Mouse (Mus musculus) midbrain, postnatal 0 days (tissue): ENCODE measurements around the gene Tas2r109. TPM values are rescaled to one million over a fixed set of nuclear protein-coding genes. Genes with fewer than 3 reads are reported as not detected.
"Not testable (repeated sequence)": the region's sequence is repeated elsewhere in the genome, so short reads cannot be mapped to it uniquely, and the experiment has no call there.

Experiments
- ATAC-seq: fragments of 200-750 bp; cut with Nextera tagmentation; 2 replicates; pipeline ENCODE4 v1.8.0; 2017; ENCODE audit warnings: moderate number of reproducible peaks, mild to moderate bottlenecking, moderate TSS enrichment, moderate library complexity; ENCODE audit not compliant: low FRiP score
- DNase-seq: peaks from one replicate; pipeline ENCODE4 v3.0.0-alpha.2; 2015; ENCODE audit warnings: low spot score
- H3K27ac ChIP-seq: fragments of 300-500 bp; sonication (generic); 2 replicates; pipeline ENCODE4 v1.5.1; 2014; ENCODE audit warnings: low read depth, mild to moderate bottlenecking, low read length, mixed read lengths
- H3K27me3 ChIP-seq: fragments of 300-500 bp; sonication (generic); 2 replicates; pipeline ENCODE4 v1.6.1; 2014; ENCODE audit warnings: low read length, control low read depth, mixed read lengths; ENCODE audit not compliant: insufficient read depth
- H3K36me3 ChIP-seq: fragments of 300-500 bp; sonication (generic); 2 replicates; pipeline ENCODE4 v1.6.1; 2014; ENCODE audit warnings: low read length, control low read depth, mixed read lengths; ENCODE audit not compliant: insufficient read depth
- H3K4me1 ChIP-seq: fragments of 300-500 bp; sonication (generic); 2 replicates; pipeline ENCODE4 v1.6.1; 2014; ENCODE audit warnings: mild to moderate bottlenecking, control low read depth, antibody characterized with exemption, low read length, mixed read lengths; ENCODE audit not compliant: insufficient read depth
- H3K4me2 ChIP-seq: fragments of 300-500 bp; sonication (generic); 2 replicates; pipeline ENCODE4 v1.6.1; 2014; ENCODE audit warnings: low read depth, mild to moderate bottlenecking, low read length, mixed read lengths; ENCODE audit not compliant: poor library complexity, severe bottlenecking
- H3K4me3 ChIP-seq: fragments of 300-500 bp; sonication (generic); 2 replicates; pipeline ENCODE4 v1.5.1; 2014; ENCODE audit warnings: low read depth, mild to moderate bottlenecking, low read length, moderate library complexity
- H3K9ac ChIP-seq: fragments of 300-500 bp; sonication (generic); replicated peaks from 2 replicates; pipeline ENCODE4 v1.6.1; 2014; ENCODE audit warnings: mild to moderate bottlenecking, low read length, moderate library complexity, mixed read lengths; ENCODE audit not compliant: poor library complexity, severe bottlenecking
- H3K9me3 ChIP-seq: fragments of 300-500 bp; sonication (generic); 2 replicates; pipeline ENCODE4 v1.6.1; 2016; ENCODE audit warnings: low read length, control low read depth
- CTCF ChIP-seq: IDR thresholded peaks from 2 replicates; pipeline ENCODE4 v1.5.1; 2016; ENCODE audit warnings: antibody characterized with exemption, mild to moderate bottlenecking
- WGBS: fragments of 180-500 bp; shearing (Covaris S2); extraction: QIAGEN DNeasy Blood & Tissue Kit; methylation state at CpG from one replicate; pipeline ENCODE4 v1.1.7; 2014; 5-methylcytosine and 5-hydroxymethylcytosine counted together
- polyA plus RNA-seq: library from polyadenylated mRNA; unstranded; fragments of >200 nt; fragmentation: Nextera tagmentation; extraction: Ambion mirVana; gene quantifications from 2 replicates; pipeline ENCODE4 v1.2.1, GENCODE M21; 2015
- total RNA-seq: library from RNA; depleted of rRNA; stranded (reverse); fragments of >200 nt; gene quantifications from 2 replicates; pipeline ENCODE4 v1.2.3, GENCODE M21; 2014; rRNA removed

The Tas2r109 gene
- total RNA-seq (not detected in 2 replicates), polyA plus RNA-seq (not detected in 2 replicates)

- no peak within 1 kb of the TSS for H3K4me3 ChIP-seq
- WGBS: 69% methylated on average over 2 of the region's 2 CpGs
- no peaks in the 10 kb centered on the region for H3K4me1 ChIP-seq
- DNase-seq (no peak), ATAC-seq (no peak)
- H3K27ac ChIP-seq: no peak within 1 kb of the TSS
- H3K27me3 ChIP-seq: no peaks in the 10 kb centered on the region
- H3K9me3 ChIP-seq: no peaks in the 10 kb centered on the region
- H3K4me2 ChIP-seq: no peak within 1 kb of the TSS
- H3K9ac ChIP-seq: no peak within 1 kb of the TSS
- no peaks in the 10 kb centered on the region for H3K36me3 ChIP-seq
- TF ChIP-seq CTCF: no peak
Observed at GRCm38 (mm10) chr6:132980865-132981264, at the start of gene Tas2r109. Gene Tas2r109, minus strand, starts transcription at chr6:132980965.

DNA sequence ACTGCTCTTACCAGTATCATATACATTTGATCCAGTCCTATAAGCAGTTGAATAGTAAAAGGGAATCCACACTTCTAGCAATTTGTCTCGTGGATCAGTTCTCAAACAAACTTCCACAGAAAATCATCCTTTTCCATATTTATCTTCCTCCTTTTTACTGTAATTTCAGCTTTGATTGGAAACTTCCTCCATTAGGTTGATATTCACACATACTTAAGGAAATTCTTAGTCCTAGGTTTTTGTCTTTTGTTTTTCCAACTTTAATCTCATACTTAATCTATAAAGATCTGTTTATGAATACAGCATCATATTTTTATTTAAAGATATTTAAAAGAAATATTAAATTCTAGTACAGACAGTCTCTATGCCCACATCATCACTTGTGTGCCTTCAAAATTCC lies 22.9 kb downstream of the Tas2r109 start, which contains the start of gene Tas2r131:
TSS of gene Tas2r131 (minus strand) at position 101 of the 400 bp plus-strand sequence.
- Histone ChIP-seq H3K4me3 (no peak within 1 kb of the TSS), H3K27ac (no peak within 1 kb of the TSS), H3K36me3 (no peaks in the 10 kb centered on the region), H3K4me2 (no peak within 1 kb of the TSS), H3K9ac (no peak within 1 kb of the TSS), H3K9me3 (no peaks in the 10 kb centered on the region), H3K27me3 (no peaks in the 10 kb centered on the region), H3K4me1 (no peaks in the 10 kb centered on the region)
- 60% methylated on average over 1 of the region's 1 CpGs for WGBS
- ATAC-seq (no peak), DNase-seq (no peak)
- no peak for TF ChIP-seq CTCF

GRCm38 (mm10) chr6:132950802-132951201 lies 30.0 kb downstream of the Tas2r109 start, which contains the start of gene Tas2r129:
Gene Tas2r129, plus strand, starts transcription at chr6:132951102.
- Histone ChIP-seq H3K36me3 (no peaks in the 10 kb centered on the region), H3K4me3 (no peak within 1 kb of the TSS)

GRCm38 (mm10) chr6:132941376-132941775 lies 39.4 kb downstream of the Tas2r109 start:
- ATAC-seq, H3K4me1 ChIP-seq, H3K4me2 ChIP-seq, H3K27me3 ChIP-seq, DNase-seq, H3K36me3 ChIP-seq, H3K27ac ChIP-seq, H3K9me3 ChIP-seq, H3K9ac ChIP-seq, H3K4me3 ChIP-seq: not testable (repeated sequence)

More at GRCm38 (mm10) chr6:132950802-132951201, 30.0 kb downstream of the Tas2r109 start, which contains the start of gene Tas2r129:
- DNase-seq: no peak
- TF ChIP-seq CTCF: no peak
- WGBS: 80% methylated on average over 2 of the region's 2 CpGs
- ATAC-seq: no peak
- H3K4me2 ChIP-seq: no peak within 1 kb of the TSS
- no peak within 1 kb of the TSS for H3K27ac ChIP-seq
- no peaks in the 10 kb centered on the region for H3K27me3 ChIP-seq
- H3K9ac ChIP-seq: no peak within 1 kb of the TSS
- H3K4me1 ChIP-seq: no peaks in the 10 kb centered on the region
- H3K9me3 ChIP-seq: no peaks in the 10 kb centered on the region

Other genes starting within 250 kb of the Tas2r109 start
- gene Tas2r115, start 242.9 kb downstream of the Tas2r109 start, total RNA-seq: not detected in 2 replicates
- gene Tas2r115, start 242.9 kb downstream of the Tas2r109 start, polyA plus RNA-seq: not detected in 2 replicates
- gene Tas2r124, start 226.2 kb downstream of the Tas2r109 start, total RNA-seq: not detected in 2 replicates
- gene Tas2r124, start 226.2 kb downstream of the Tas2r109 start, polyA plus RNA-seq: not detected in 2 replicates
- gene Tas2r102, start 218.8 kb downstream of the Tas2r109 start, total RNA-seq: not detected in 2 replicates
- not detected in 2 replicates for gene Tas2r102, start 218.8 kb downstream of the Tas2r109 start, polyA plus RNA-seq
- not detected in 2 replicates for gene Tas2r136, start 202.8 kb downstream of the Tas2r109 start, total RNA-seq
- not detected in 2 replicates for gene Tas2r136, start 202.8 kb downstream of the Tas2r109 start, polyA plus RNA-seq
- gene Tas2r117, start 178.1 kb downstream of the Tas2r109 start, total RNA-seq: not detected in 2 replicates
- gene Tas2r117, start 178.1 kb downstream of the Tas2r109 start, polyA plus RNA-seq: not detected in 2 replicates
- not detected in 2 replicates for gene Tas2r123, start 133.8 kb downstream of the Tas2r109 start, total RNA-seq
- gene Tas2r123, start 133.8 kb downstream of the Tas2r109 start, polyA plus RNA-seq: not detected in 2 replicates
- gene Tas2r116, start 125.5 kb downstream of the Tas2r109 start, total RNA-seq: not detected in 2 replicates
- not detected in 2 replicates for gene Tas2r116, start 125.5 kb downstream of the Tas2r109 start, polyA plus RNA-seq
- gene Tas2r110, start 113.0 kb downstream of the Tas2r109 start, total RNA-seq: not detected in 2 replicates
- gene Tas2r110, start 113.0 kb downstream of the Tas2r109 start, polyA plus RNA-seq: not detected in 2 replicates
- not detected in 2 replicates for gene Tas2r113, start 88.0 kb downstream of the Tas2r109 start, total RNA-seq
- gene Tas2r113, start 88.0 kb downstream of the Tas2r109 start, polyA plus RNA-seq: not detected in 2 replicates
- gene Tas2r125, start 71.3 kb downstream of the Tas2r109 start, total RNA-seq: not detected in 2 replicates
- not detected in 2 replicates for gene Tas2r125, start 71.3 kb downstream of the Tas2r109 start, polyA plus RNA-seq
- gene Tas2r129, start 29.9 kb downstream of the Tas2r109 start, total RNA-seq: not detected in 2 replicates
- gene Tas2r129, start 29.9 kb downstream of the Tas2r109 start, polyA plus RNA-seq: not detected in 2 replicates
- not detected in 2 replicates for gene Tas2r131, start 23.0 kb downstream of the Tas2r109 start, total RNA-seq
- gene Tas2r131, start 23.0 kb downstream of the Tas2r109 start, polyA plus RNA-seq: not detected in 2 replicates
- gene Tas2r103, start 56.1 kb upstream of the Tas2r109 start, total RNA-seq: not detected in 2 replicates
- gene Tas2r103, start 56.1 kb upstream of the Tas2r109 start, polyA plus RNA-seq: not detected in 2 replicates
- gene Tas2r140, start 74.9 kb upstream of the Tas2r109 start, total RNA-seq: not detected in 2 replicates
- not detected in 2 replicates for gene Tas2r140, start 74.9 kb upstream of the Tas2r109 start, polyA plus RNA-seq
- 185 and 229 TPM in 2 replicates for gene Smim10l1, start 123.9 kb upstream of the Tas2r109 start, total RNA-seq
- 149 and 160 TPM in 2 replicates for gene Smim10l1, start 123.9 kb upstream of the Tas2r109 start, polyA plus RNA-seq